Mouse (Mus musculus): Measurements from ENCODE around the gene Unkl. TPM values are rescaled to one million over a fixed set of nuclear protein-coding genes. Genes with fewer than 3 reads are reported as not detected.

The Unkl gene
- polyA plus RNA-seq (2014; fragmentation: Illumina TruSeq; extraction: RNeasy Lipid Tissue Mini Kit (QIAGEN cat#74804); ENCODE audit: low read depth, low replicate concordance) = 3.5 TPM

DNA sequence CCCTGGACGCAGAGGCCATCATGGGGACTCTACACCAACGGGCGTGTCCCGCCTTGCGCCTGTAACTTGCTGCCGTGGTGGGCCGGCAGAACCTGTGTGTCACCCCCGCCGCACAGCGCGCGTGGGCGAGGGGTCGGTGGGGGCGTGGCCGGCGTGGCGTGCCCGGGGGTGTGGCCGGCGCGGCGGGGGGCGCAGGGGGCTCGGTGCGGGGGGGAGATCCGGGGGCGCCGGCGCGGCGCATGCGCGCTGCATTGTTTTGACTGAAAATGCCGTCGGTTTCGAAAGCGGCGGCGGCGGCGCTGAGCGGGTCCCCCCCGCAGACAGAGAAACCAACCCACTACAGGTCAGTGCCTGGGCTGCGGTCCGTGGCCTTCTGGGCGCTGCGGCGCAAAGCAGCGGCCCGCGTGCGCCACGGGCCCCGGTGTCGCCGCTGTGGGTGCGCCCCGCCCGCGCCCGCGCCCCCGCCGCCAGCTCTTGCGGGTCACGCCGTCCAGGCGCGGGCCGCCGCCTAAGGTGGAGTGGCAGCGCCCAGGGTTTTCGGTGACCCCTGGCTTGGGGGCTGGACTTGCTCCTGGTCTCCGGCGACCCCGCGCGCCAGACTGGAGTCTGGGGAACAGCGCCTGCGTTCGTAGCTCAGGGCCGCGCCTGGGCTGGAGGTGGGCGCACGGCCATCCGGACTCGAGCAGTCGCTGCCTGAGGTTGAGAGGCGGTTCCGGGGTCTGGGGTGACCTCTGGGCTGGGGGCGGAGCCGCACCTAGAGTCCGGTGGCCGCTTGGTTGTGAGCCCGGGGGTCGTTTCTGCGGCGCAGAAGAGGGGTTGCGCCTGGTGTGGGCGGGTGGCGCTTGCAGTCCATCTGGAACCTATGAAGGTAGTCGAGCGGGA lies at the start of gene Unkl:
TSS of gene Unkl (plus strand) at position 248 of the 882 bp plus-strand sequence.

GRCm38 (mm10) chr17:25162161-25162560 lies 26.0 kb upstream of the Unkl start, which contains the start of gene Ccdc154:
Ccdc154 (plus strand) TSS chr17:25162461.

GRCm38 (mm10) chr17:25175411-25175810 lies 12.8 kb upstream of the Unkl start, which contains the start of gene Gm38655:
Gm38655 (minus strand) TSS chr17:25175471.

GRCm38 (mm10) chr17:25184129-25184691 lies 4.0 kb upstream of the Unkl start, which contains the start of gene BC003965:
BC003965 (plus strand) TSS chr17:25184554.

DNA sequence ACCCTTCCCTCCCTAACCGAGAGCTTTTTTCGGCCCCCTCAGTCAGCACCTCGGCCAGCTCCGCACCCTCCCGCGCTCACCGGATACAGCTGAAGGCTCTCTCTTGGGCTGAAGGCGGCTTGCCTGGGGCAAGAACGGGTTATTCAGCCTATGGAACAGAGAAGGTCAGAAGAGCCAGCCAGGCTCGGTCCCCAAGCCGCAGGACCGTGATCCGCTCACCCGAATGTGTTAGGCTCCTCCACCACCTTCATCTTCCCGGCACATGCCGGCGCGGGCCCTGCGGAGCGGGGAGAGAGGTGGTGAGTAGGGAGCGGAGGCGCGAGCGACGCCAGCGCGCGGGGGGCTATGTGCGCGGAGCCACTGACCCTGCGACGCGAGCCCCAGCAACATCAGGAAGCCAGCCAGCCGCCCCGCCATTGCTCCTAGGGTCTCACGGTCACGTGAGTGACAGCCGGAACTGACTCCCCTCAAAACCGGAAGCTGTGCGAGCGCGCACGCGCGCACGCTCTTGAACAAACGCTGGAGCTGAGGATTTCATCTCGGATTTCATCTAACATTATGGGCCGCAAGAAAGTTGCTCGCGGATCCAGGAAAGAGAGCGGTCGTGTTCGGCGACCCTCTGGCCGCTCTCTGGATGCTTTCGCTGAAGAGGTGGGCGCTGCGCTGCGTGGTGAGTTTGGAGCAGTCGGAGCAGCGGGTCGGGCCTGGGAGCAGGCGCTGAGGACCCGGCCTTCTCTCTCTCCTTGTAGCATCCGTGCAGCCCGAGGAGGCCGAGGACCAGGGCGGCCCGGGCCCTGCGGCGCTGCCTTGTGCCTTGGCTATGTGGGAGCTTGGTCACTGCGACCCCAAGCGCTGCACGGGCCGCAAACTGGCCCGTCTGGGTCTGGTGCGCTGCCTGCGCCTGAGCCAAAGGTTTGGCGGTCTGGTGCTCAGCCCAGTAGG lies 51.8 kb downstream of the Unkl start, which contains the start of the genes Gnptg and Tsr3:
TSS of gene Gnptg (minus strand) at position 430 of the 942 bp plus-strand sequence.
TSS of gene Tsr3 (plus strand) at position 476 of the 942 bp plus-strand sequence.

DNA sequence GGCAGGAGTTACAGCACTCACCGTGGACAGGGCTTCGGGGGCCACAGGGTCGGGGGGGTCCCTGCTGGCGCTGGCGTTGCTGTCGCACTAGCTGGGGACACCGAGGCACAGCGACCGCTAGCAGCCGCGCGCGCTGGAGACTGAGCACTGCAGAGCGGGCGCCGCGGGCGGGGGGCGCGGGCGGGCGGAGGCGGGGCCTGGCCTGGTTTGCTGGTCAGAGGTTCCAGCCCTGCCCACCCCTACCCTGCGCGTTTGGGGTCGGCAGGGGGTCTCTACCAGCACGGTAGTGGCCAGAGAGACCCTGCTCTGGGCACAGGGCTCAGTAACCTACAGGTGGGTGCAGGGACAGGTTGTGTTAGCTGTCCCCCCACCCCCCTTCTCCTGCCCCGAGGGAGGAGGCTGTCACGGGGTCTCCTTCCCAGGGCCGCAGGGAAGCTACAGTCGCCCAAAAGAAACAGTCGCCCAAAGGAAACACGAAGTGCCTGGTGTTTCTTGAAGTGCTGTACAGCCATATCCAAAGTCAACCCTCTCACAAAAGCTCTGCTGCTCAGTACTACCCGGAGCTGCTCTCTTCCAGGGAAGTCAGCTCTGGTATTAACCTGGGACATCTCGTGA lies 68.0 kb downstream of the Unkl start, which contains the start of gene Baiap3:
TSS of gene Baiap3 (minus strand) at position 225 of the 615 bp plus-strand sequence.

GRCm38 (mm10) chr17:25274571-25275346 lies 86.6 kb downstream of the Unkl start, which contains the start of gene Ube2i:
Ube2i (minus strand) TSS chr17:25274622.

Other genes with a start within 250 kb of the Unkl start
- 13.2 TPM for gene Jpt2, start 227.7 kb upstream of the Unkl start, polyA plus RNA-seq (2014; fragmentation: Illumina TruSeq; extraction: RNeasy Lipid Tissue Mini Kit (QIAGEN cat#74804); ENCODE audit: low read depth, low replicate concordance)
- 13.1 TPM for gene Cramp1l, start 172.6 kb upstream of the Unkl start, polyA plus RNA-seq (2014; fragmentation: Illumina TruSeq; extraction: RNeasy Lipid Tissue Mini Kit (QIAGEN cat#74804); ENCODE audit: low read depth, low replicate concordance)
- gene Ift140, start 172.3 kb upstream of the Unkl start, polyA plus RNA-seq (2014; fragmentation: Illumina TruSeq; extraction: RNeasy Lipid Tissue Mini Kit (QIAGEN cat#74804); ENCODE audit: low read depth, low replicate concordance) = 141 TPM
- gene Tmem204, start 104.8 kb upstream of the Unkl start, polyA plus RNA-seq (2014; fragmentation: Illumina TruSeq; extraction: RNeasy Lipid Tissue Mini Kit (QIAGEN cat#74804); ENCODE audit: low read depth, low replicate concordance) = 1.2 TPM
- gene Telo2, start 72.4 kb upstream of the Unkl start, polyA plus RNA-seq (2014; fragmentation: Illumina TruSeq; extraction: RNeasy Lipid Tissue Mini Kit (QIAGEN cat#74804); ENCODE audit: low read depth, low replicate concordance) = 0.48 TPM
- gene Ptx4, start 67.6 kb upstream of the Unkl start, polyA plus RNA-seq (2014; fragmentation: Illumina TruSeq; extraction: RNeasy Lipid Tissue Mini Kit (QIAGEN cat#74804); ENCODE audit: low read depth, low replicate concordance) = not detected
- gene Clcn7, start 55.0 kb upstream of the Unkl start, polyA plus RNA-seq (2014; fragmentation: Illumina TruSeq; extraction: RNeasy Lipid Tissue Mini Kit (QIAGEN cat#74804); ENCODE audit: low read depth, low replicate concordance) = 3.2 TPM
- 2.2 TPM for gene Ccdc154, start 25.9 kb upstream of the Unkl start, polyA plus RNA-seq (2014; fragmentation: Illumina TruSeq; extraction: RNeasy Lipid Tissue Mini Kit (QIAGEN cat#74804); ENCODE audit: low read depth, low replicate concordance)
- gene Gm38655, start 12.9 kb upstream of the Unkl start, polyA plus RNA-seq (2014; fragmentation: Illumina TruSeq; extraction: RNeasy Lipid Tissue Mini Kit (QIAGEN cat#74804); ENCODE audit: low read depth, low replicate concordance) = not detected
- 5.9 TPM for gene BC003965, start 3.8 kb upstream of the Unkl start, polyA plus RNA-seq (2014; fragmentation: Illumina TruSeq; extraction: RNeasy Lipid Tissue Mini Kit (QIAGEN cat#74804); ENCODE audit: low read depth, low replicate concordance)
- 2.9 TPM for gene Gnptg, start 51.7 kb downstream of the Unkl start, polyA plus RNA-seq (2014; fragmentation: Illumina TruSeq; extraction: RNeasy Lipid Tissue Mini Kit (QIAGEN cat#74804); ENCODE audit: low read depth, low replicate concordance)
- 6.2 TPM for gene Tsr3, start 51.8 kb downstream of the Unkl start, polyA plus RNA-seq (2014; fragmentation: Illumina TruSeq; extraction: RNeasy Lipid Tissue Mini Kit (QIAGEN cat#74804); ENCODE audit: low read depth, low replicate concordance)
- 0.20 TPM for gene Baiap3, start 68.0 kb downstream of the Unkl start, polyA plus RNA-seq (2014; fragmentation: Illumina TruSeq; extraction: RNeasy Lipid Tissue Mini Kit (QIAGEN cat#74804); ENCODE audit: low read depth, low replicate concordance)
- gene Ube2i, start 86.2 kb downstream of the Unkl start, polyA plus RNA-seq (2014; fragmentation: Illumina TruSeq; extraction: RNeasy Lipid Tissue Mini Kit (QIAGEN cat#74804); ENCODE audit: low read depth, low replicate concordance) = 461 TPM
- not detected for gene Prss34, start 110.0 kb downstream of the Unkl start, polyA plus RNA-seq (2014; fragmentation: Illumina TruSeq; extraction: RNeasy Lipid Tissue Mini Kit (QIAGEN cat#74804); ENCODE audit: low read depth, low replicate concordance)
- gene Prss28, start 120.2 kb downstream of the Unkl start, polyA plus RNA-seq (2014; fragmentation: Illumina TruSeq; extraction: RNeasy Lipid Tissue Mini Kit (QIAGEN cat#74804); ENCODE audit: low read depth, low replicate concordance) = not detected
- not detected for gene Prss29, start 130.3 kb downstream of the Unkl start, polyA plus RNA-seq (2014; fragmentation: Illumina TruSeq; extraction: RNeasy Lipid Tissue Mini Kit (QIAGEN cat#74804); ENCODE audit: low read depth, low replicate concordance)
- gene Tpsab1, start 157.2 kb downstream of the Unkl start, polyA plus RNA-seq (2014; fragmentation: Illumina TruSeq; extraction: RNeasy Lipid Tissue Mini Kit (QIAGEN cat#74804); ENCODE audit: low read depth, low replicate concordance) = not detected
- gene Tpsb2, start 177.9 kb downstream of the Unkl start, polyA plus RNA-seq (2014; fragmentation: Illumina TruSeq; extraction: RNeasy Lipid Tissue Mini Kit (QIAGEN cat#74804); ENCODE audit: low read depth, low replicate concordance) = not detected
- not detected for gene Tpsg1, start 180.9 kb downstream of the Unkl start, polyA plus RNA-seq (2014; fragmentation: Illumina TruSeq; extraction: RNeasy Lipid Tissue Mini Kit (QIAGEN cat#74804); ENCODE audit: low read depth, low replicate concordance)
- gene Cacna1h, start 245.4 kb downstream of the Unkl start, polyA plus RNA-seq (2014; fragmentation: Illumina TruSeq; extraction: RNeasy Lipid Tissue Mini Kit (QIAGEN cat#74804); ENCODE audit: low read depth, low replicate concordance) = 3.0 TPM

Data from testis, adult 10 weeks (tissue).